Mouse (Mus musculus): ENCODE measurements around the gene Myrf.

Gene Myrf

GRCm38 (mm10) chr19:10208851-10209250 is 31.7 kb downstream of the Myrf start:
- DNase-seq (ENCODE audit: low spot score in 2 of 2), result no peak

DNA sequence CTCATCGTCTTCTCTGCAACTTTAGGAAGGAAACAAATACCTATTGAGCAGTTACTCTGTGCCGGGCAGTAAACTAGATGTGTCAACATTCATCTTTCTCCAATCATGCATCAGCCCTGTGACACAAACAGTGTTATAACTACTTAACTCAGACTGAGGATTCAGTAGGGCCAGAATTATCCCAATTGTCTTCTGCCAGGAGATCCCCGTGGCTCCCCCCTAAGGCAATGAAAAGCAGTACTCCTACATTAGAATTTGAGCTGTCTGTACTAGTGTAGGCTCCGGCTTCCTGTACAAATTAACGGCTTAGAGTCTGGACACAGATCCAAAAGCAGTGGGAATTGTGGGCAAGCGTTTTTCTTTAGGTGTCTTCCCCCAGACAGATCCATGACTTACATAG is 35.5 kb downstream of the Myrf start:
- DNase-seq (ENCODE audit: low spot score in 2 of 2), result no peak

DNA sequence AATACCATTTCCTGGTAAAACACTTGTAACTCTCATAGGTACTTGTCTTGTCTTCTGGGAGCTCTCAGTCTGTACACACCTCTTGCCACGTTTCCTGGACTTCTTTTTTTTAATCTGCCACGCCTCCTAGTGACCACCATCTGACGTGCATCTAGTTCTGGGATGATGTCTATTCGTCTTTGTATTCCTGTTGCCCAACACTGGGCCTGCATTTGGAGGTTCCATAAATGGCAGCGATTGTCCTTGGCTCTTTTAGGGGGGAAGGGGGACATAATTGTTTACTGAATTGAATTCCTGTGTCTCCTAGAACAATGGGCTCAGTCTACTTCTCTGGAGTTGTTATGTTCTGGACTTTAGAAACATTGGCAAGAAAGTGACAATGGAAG is 35.9 kb downstream of the Myrf start:
- peak in 1 of 2 experiments; percentile 56 for DNase-seq (ENCODE audit: low spot score in 2 of 2)

DNA sequence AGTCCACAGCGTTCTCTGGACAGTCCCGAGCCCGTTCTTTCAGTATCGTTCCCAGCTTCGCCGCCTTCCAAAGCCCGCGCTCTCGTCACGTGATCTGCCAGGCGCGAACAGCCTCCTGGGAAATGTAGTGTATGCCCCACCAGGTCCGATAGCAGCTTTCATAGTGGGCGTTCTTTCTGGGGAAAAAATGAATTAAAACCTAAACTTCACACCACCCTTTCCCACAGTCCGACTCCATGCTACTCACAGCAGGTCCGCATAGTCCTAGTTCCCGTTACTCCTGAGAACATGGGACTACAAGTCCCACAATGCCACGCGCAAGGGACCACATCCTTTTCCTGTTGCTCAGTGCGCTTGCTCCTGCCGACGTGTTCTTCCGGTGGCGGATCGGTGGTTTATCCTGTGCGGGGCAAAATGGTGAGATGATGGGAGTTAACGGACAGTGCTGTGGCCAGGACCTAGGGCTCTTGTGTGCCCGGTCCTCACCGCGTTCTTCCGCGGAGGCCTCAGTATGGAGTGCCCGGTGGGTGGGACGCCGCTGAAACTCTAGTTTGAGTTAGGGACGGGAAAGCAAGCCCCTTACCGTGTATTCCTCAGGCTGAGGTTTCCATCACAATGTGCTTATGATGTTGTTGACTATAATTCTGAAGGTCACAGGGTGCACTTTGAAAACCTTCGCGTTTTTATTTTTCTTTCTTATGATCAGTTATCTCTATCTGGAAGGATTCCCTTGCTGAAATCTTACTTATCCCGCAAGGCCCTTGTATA is 36.5 kb downstream of the Myrf start, which contains the start of the genes Tmem258 and Fen1:
Gene Tmem258, plus strand, starts transcription at position 167 of the 768 bp plus-strand sequence.
Gene Fen1, minus strand, starts transcription at position 322 of the 768 bp plus-strand sequence.
- peak; percentile 91 to 95 for DNase-seq (ENCODE audit: low spot score in 2 of 2)

GRCm38 (mm10) chr19:10203146-10203847 is 37.3 kb downstream of the Myrf start:
- DNase-seq (ENCODE audit: low spot score in 2 of 2), result no peak

DNA sequence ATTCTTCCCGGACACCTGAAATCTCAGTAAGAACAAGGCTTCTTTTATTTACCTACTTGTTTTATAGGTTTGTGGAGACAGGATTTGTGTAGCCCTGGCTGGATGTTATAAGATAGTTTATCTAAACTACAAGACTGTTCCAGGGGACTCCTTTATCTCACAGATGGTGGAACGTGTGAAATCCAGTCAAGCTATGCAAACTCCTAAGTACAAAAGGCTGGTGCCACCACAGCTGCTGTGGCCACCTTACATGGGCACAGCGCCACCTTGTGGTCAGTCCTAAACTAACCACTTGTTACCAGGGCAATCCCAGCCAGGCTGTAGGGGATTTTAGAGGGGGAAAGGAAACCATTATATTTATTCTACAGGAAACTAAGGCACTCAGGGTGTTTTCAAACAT is 41.8 kb downstream of the Myrf start:
- DNase-seq (ENCODE audit: low spot score in 2 of 2), result peak; percentile 67 to 84

DNA sequence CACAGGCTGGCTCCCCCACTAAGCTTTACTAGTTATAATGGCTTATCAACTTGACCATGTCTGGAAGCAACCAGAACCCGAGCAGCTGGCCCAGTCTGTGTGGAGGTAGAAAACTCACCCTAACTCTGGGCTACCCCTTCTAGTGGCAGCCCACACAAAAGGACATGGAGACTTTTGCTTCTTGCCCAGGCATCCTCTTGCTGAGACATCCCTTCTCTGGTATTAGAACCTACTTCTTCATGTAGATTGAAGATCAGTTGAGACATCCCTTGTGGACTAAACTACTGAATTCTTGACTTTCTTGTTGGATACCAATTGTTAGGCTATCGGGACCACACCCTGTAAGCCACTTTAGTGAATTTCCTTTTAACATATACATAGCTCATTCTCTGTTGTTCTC is 42.3 kb downstream of the Myrf start:
- no peak for DNase-seq (ENCODE audit: low spot score in 2 of 2)

GRCm38 (mm10) chr19:10197130-10197529 is 43.4 kb downstream of the Myrf start:
- DNase-seq (ENCODE audit: low spot score in 2 of 2), result no peak

GRCm38 (mm10) chr19:10195252-10195651 is 45.3 kb downstream of the Myrf start:
- DNase-seq (ENCODE audit: low spot score in 2 of 2), result no peak

- no peak for DNase-seq (ENCODE audit: low spot score in 2 of 2)
These were observed 46.2 kb downstream of the Myrf start for GRCm38 (mm10) chr19:10194337-10194736.

DNA sequence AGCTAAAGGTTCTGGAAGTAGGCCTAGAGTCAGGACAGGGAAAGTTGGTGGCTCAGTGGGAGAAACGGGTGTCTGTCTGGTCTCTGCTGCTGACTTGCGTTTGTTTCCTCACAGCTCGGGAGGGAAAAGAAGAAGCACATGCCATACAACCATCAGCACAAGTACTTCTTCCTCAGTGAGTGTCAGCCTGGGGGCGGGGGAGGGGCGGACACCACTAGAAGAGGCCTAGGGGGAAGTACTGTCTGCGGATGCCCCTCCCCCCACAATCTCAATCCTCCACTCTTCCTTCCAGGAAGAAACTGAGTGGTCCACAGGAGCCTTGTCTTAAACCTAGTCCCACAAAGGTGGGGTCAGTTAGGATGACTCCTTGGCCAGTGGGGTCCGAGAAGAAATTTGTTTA is 49.2 kb downstream of the Myrf start:
- no peak for DNase-seq (ENCODE audit: low spot score in 2 of 2)

DNA sequence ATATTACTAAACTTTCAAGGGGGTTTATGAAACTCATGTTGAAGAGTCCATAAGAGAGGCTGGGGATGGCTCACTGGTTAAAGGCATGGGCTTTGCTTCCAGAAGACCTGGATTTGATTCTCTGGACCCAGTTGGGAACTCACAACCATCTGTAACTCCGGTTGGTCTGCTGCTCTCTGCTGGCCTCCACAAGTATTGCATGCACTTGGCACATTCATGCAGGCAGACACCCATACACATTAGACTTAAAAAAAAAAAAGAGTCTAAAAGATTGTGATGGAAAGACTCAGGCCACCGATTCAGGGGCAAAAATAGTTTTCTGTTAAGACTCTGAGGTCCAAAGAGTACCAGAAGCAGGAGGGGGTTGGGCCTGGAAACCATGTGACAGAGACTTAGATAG is 49.8 kb downstream of the Myrf start:
- peak; percentile 61 to 84 for DNase-seq (ENCODE audit: low spot score in 2 of 2)

- no peak for DNase-seq (ENCODE audit: low spot score in 2 of 2)
These were observed 50.6 kb downstream of the Myrf start for GRCm38 (mm10) chr19:10189940-10190339.

DNA sequence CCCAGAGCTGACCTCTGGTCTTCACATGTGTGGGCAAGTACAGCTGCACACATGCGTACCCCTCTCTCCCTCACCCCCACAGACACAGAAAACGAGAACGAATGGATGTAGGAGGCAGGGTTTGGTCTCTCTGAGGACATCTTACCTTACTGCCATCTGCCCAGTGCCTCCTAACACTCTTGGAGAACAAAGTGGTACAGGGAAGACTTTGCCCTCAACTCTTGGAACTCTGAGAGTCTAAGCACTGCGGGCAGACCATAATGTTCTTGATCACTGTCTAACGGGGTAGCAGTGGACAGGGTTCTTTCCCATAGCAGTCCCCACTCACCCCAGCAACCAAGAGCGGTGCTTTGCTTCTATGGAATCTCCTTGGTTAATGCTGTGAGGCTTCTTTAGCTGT is 51.5 kb downstream of the Myrf start:
- DNase-seq (ENCODE audit: low spot score in 2 of 2), result no peak

DNA sequence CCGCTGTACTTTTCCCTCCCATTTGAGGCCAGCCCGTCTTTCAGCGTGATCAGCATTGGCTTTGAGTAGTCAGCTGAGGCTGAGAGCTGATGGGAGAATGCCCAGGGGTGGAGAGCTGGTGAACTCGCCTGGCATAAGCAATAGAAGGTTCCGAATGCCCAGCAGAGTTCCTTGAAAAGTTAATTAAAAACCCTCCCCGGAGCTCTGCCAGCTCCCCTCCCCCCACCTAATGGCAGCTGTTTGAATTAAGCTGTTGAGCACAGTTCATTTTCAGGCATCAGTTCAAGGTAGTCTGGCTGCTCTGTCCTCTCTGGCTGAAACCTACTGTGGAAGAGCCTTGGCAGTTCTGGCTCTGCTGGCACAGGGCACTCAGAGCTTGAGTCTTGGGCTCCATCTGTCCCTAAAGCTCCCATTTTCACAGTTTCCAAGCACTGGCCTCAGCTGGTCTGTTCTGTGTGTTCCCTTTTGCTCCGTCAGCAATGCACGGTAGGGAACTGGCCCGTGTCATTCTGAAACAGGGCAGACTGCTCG is 52.2 kb downstream of the Myrf start:
- peak; percentile 59 to 75 for DNase-seq (ENCODE audit: low spot score in 2 of 2)

DNA sequence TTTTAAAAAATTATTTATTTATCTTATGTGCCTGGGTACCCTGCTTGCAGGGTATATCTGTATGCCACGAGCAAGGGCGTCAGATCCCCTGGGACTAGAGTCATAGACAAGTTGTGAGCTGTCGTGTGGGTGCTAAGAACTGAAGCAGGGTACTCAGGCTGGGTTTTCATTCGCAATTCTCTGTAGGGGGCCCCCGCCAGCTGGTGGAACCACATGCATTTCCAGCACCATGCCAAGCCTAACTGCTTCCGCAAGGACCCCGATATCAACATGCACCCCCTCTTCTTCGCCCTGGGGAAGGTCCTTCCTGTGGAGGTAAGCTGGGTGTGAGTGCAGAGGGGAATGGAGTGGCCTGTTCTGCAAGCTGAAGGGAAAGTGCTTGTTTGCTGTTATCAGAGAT is 54.0 kb downstream of the Myrf start:
- no peak for DNase-seq (ENCODE audit: low spot score in 2 of 2)

DNA sequence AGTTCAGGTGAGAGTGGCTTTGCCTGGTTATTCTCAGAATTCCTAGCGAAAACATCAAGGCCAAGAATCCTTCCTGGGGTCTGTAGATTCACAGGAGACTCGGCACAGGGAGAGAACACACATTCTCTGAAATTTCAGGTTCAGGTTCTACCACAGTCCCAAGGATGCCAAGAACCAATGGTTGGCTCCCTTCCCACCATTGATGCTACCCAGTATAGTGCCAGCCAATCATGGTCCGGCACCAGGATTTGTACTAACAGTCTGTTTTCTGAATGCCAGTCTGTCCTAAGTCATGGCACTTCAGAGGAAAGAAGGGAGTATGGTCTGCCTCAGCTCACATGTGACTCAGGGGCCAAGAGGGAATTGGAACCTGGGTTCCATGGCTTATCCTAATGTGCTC is 54.7 kb downstream of the Myrf start:
- no peak for DNase-seq (ENCODE audit: low spot score in 2 of 2)

- peak in 1 of 2 experiments; percentile 46 for DNase-seq (ENCODE audit: low spot score in 2 of 2)
These were observed 56.5 kb downstream of the Myrf start for GRCm38 (mm10) chr19:10184096-10184495.

GRCm38 (mm10) chr19:10183299-10183983 is 57.1 kb downstream of the Myrf start:
- peak; percentile 81 to 83 for DNase-seq (ENCODE audit: low spot score in 2 of 2)

DNA sequence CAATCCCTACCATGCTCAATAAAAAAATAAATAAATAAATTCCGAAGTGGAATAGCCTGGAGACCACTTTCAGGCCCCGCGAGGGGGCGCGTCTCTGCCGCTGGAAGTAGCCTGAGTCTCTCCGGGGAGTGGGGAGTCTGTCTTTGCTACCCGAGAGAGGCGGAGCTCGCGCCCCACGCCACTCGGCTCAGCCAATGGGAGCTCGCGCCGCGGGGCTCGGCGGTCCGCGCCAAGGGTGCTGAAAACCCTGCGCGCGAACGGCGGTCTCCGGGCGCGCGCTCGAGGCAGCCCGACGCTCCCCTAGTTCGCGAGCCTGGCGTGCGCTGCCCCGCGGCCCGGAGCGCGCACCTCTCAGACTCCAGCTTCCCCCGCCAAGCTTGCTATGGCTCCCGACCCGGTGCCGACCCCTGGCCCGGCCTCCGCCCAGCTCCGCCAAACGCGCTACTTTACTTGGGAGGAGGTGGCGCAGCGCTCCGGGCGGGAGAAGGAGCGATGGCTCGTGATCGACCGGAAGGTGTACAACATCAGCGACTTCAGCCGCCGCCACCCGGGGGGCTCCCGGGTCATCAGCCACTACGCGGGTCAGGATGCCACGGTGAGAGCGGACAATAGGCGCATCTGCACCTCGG is 57.8 kb downstream of the Myrf start, which contains the start of gene Fads1:
Gene Fads1, plus strand, starts transcription at position 219 of the 629 bp plus-strand sequence.
- DNase-seq (ENCODE audit: low spot score in 2 of 2), result peak; percentile 93 to 95

DNA sequence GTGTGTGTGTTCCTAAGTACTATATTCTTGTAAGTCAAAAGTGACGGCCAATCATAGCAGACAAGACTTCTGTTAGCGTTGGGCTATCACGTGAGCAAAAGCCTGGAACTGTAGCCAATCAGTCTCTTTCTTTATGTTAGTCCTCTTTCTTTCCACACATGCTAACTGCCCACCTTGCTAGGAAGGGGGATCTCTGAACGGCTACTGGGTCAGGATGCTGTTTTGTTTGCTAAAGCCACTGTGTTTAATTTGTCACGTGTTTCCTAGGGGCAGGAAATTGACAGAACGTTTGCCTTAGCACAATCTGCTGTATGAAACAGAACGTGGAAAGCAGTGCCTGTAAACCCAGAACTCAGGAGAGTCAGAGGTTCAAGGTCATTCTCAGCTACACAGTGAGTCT is 58.4 kb downstream of the Myrf start:
- DNase-seq (ENCODE audit: low spot score in 2 of 2), result no peak

DNA sequence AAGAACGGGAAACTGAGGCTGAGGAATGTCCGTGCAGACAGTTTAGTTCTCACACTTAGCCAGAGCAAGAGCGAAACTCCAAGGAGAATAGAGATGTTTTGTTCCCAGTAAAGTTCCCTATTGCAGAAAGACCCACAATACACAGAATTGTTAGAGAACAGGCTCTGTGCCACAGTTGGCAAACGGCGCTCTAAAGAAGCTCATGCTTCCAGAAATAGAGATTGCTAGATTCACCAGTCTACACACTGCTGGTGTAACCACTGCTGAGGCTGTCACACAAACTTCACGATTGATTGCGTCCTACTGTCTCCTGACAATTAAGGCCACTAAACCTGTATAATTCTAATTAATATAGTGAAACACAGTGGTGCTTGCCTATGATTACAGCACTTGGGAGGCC is 59.3 kb downstream of the Myrf start:
- peak in 1 of 2 experiments; percentile 62 for DNase-seq (ENCODE audit: low spot score in 2 of 2)

Data from frontal cortex, postnatal 36 days (tissue).